Comparison of ENCODE assay signal across 9 mouse cellular contexts in the genomic region with DNA sequence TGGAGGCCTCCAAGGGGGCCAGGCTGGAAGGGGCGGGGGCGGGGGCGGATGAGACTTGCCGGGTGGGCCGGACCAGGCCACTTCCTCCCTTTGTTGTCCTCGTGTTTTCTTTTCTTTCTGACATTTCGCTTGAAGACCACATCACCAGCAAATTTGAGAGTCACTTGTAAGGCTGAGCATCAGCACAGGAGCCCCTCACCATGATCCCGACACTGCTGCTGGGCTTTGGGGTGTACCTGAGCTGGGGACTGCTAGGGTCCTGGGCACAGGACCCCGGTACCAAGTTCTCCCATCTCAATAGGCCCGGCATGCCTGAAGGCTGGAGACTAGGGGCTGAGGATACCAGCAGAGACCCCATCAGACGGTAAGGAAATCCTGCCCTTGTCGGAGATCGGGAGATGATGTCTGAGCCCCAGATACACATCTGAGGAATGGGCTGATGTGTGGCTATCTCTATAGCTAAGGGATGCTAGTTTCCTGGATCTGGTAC. TPM values are rescaled to one million over a fixed set of nuclear protein-coding genes. Genes with fewer than 3 reads are reported as not detected.
DNase-seq lines count a peak whose midpoint lies in the region; ATAC-seq lines count a peak whose summit lies in the region.
"Had no signal": no experiment of that assay in that cellular context is flagged by ENCODE, and none has a peak within 500 bp of the region (broad histone marks: within the 10 kb centered on the region; RNA-seq: fewer than 3 reads in every experiment).

A gene (plus strand): TSS at position 51 of the 490 bp plus-strand sequence.

- no peak within 1 kb of the TSS for H3K27ac ChIP-seq in kidney, embryonic 14.5 days (ENCODE audit: low read depth, low read length)
- peak within 1 kb of the TSS; percentile 84 for H3K27ac ChIP-seq in heart, embryonic 15.5 days
- H3K27ac ChIP-seq in liver, embryonic 11.5 days (ENCODE audit: low read depth, low read length), result no peak within 1 kb of the TSS
- H3K27ac ChIP-seq: macrophage had no signal

- H3K9ac ChIP-seq in kidney, embryonic 14.5 days (ENCODE audit: low read depth, low read length), result no peak within 1 kb of the TSS
- H3K9ac ChIP-seq in heart, embryonic 15.5 days, result peak within 1 kb of the TSS; percentile 36; the same call in 1 of the 2 replicates
- H3K9ac ChIP-seq in liver, embryonic 11.5 days (ENCODE audit: low read depth, low read length), result no peak within 1 kb of the TSS

- DNase-seq in kidney, adult 11 months, result no peak
- no peak for DNase-seq in adrenal gland, postnatal 25 days
- no peak for DNase-seq in liver, embryonic 11.5 days (ENCODE audit: low spot score)
- DNase-seq in right cerebral cortex, postnatal 10 days (ENCODE audit: low spot score in 2 of 2), result no peak
- DNase-seq in right cerebral cortex, postnatal 36 days (ENCODE audit: low spot score in 2 of 2), result no peak
- DNase-seq in thymus, adult 18-20 months, result no peak

- ATAC-seq in kidney, embryonic 14.5 days (ENCODE audit: low FRiP score, low TSS enrichment), result no peak
- no peak for ATAC-seq in heart, embryonic 15.5 days (replicated peaks; ENCODE audit: insufficient number of reproducible peaks, insufficient read depth, low FRiP score, low read depth)
- no peak for ATAC-seq in liver, embryonic 11.5 days (replicated peaks; ENCODE audit: low FRiP score)

- no peaks in the 10 kb centered on the region for H3K27me3 ChIP-seq in kidney, embryonic 14.5 days (ENCODE audit: control insufficient read depth, insufficient read depth, low read length)
- no peaks in the 10 kb centered on the region for H3K27me3 ChIP-seq in heart, embryonic 15.5 days
- no peaks in the 10 kb centered on the region for H3K27me3 ChIP-seq in liver, embryonic 11.5 days (replicated peaks; ENCODE audit: control insufficient read depth, insufficient read depth, low read length)

- H3K36me3 ChIP-seq in kidney, embryonic 14.5 days (ENCODE audit: control insufficient read depth, insufficient read depth, low read length), result no peaks in the 10 kb centered on the region
- H3K36me3 ChIP-seq in heart, embryonic 15.5 days, result no peaks in the 10 kb centered on the region
- H3K36me3 ChIP-seq in liver, embryonic 11.5 days (ENCODE audit: control insufficient read depth, insufficient read depth, low read length), result no peaks in the 10 kb centered on the region

- no peaks in the 10 kb centered on the region for H3K9me3 ChIP-seq in kidney, embryonic 14.5 days (ENCODE audit: control insufficient read depth, low read length)
- H3K9me3 ChIP-seq in heart, embryonic 15.5 days (replicated peaks), result no peaks in the 10 kb centered on the region
- no peaks in the 10 kb centered on the region for H3K9me3 ChIP-seq in liver, embryonic 11.5 days (ENCODE audit: control insufficient read depth, low read length)

- peak within 1 kb of the TSS; percentile 14 for H3K4me3 ChIP-seq in kidney, embryonic 14.5 days (ENCODE audit: low read length)
- H3K4me3 ChIP-seq in heart, embryonic 15.5 days, result peak within 1 kb of the TSS; percentile 41
- H3K4me3 ChIP-seq in liver, embryonic 11.5 days (ENCODE audit: low read depth, low read length), result 0 out of 2 replicates have a peak within 1 kb of the TSS, but pooled peaks have one; percentile 11

- peaks cover 21% of the 10 kb centered on the region for H3K4me1 ChIP-seq in kidney, embryonic 14.5 days (ENCODE audit: control insufficient read depth, insufficient read depth, low read length)
- peaks cover 28% of the 10 kb centered on the region for H3K4me1 ChIP-seq in heart, embryonic 15.5 days (replicated peaks)
- H3K4me1 ChIP-seq in liver, embryonic 11.5 days (replicated peaks; ENCODE audit: control insufficient read depth, insufficient read depth, low read length), result no peaks in the 10 kb centered on the region

- peak within 1 kb of the TSS; percentile 26; the same call in 1 of the 2 replicates for H3K4me2 ChIP-seq in kidney, embryonic 14.5 days (replicated peaks; ENCODE audit: low read depth, low read length)
- peak within 1 kb of the TSS; percentile 53 for H3K4me2 ChIP-seq in heart, embryonic 15.5 days
- peak within 1 kb of the TSS; percentile 31; the same call in 1 of the 2 replicates for H3K4me2 ChIP-seq in liver, embryonic 11.5 days

- WGBS in kidney, embryonic 14.5 days, result 72% methylated on average over 13 of the region's 13 CpGs
- WGBS in heart, embryonic 15.5 days, result 65% methylated on average over 13 of the region's 13 CpGs
- whole genome bisulfite sequencing in liver, embryonic 11.5 days, result 58% methylated on average over 13 of the region's 13 CpGs

RNA-seq across cellular contexts. Expression of the gene that starts here (rescaled TPM):
- polyA plus RNA-seq in kidney, embryonic 14.5 days (2014; fragmentation: Nextera tagmentation; extraction: Ambion mirVana), result 7.9 and 12.1 TPM in 2 replicates
- total RNA-seq in adrenal gland, postnatal 25 days (2021), result 26.1 and 31.2 TPM in 2 replicates
- polyA plus RNA-seq in heart, embryonic 15.5 days (2015; fragmentation: Nextera tagmentation; extraction: Ambion mirVana), result 26.0 and 29.7 TPM in 2 replicates
- 5.3 and 6.2 TPM in 2 replicates for polyA plus RNA-seq in liver, embryonic 11.5 days (2014; fragmentation: Nextera tagmentation; extraction: Ambion mirVana)
- polyA plus RNA-seq: macrophage had no signal
